29 mouse cellular contexts compared by ENCODE assay signal in genomic region chr8:93282349-93282748, GRCm38 (mm10). TPM values are rescaled to one million over a fixed set of nuclear protein-coding genes. Genes with fewer than 3 reads are reported as not detected.
"Had no signal": no experiment of that assay in that cellular context is flagged by ENCODE, and none has a peak within 500 bp of the region (broad histone marks: within the 10 kb centered on the region; RNA-seq: fewer than 3 reads in every experiment).

No protein-coding gene starts in this region.

- H3K9ac ChIP-seq: liver, embryonic 12.5 days; liver, embryonic 15.5 days; lung, embryonic 15.5 days; midbrain, embryonic 13.5 days; neural tube, embryonic 13.5 days had no signal

- DNase-seq: layer of hippocampus, postnatal 36 days; lung, adult 18-20 months; lung, postnatal 10 days; lung, postnatal 36 days; thymus, adult 2 months; thymus, postnatal 14 days; thymus, postnatal 4 days had no signal

- H3K36me3 ChIP-seq: liver, embryonic 12.5 days; liver, embryonic 15.5 days; lung, embryonic 15.5 days; midbrain, embryonic 10.5 days; midbrain, embryonic 13.5 days; neural tube, embryonic 13.5 days had no signal

- H3K27ac ChIP-seq: kidney, postnatal 0 days; left cerebral cortex, adult 2 months; liver, embryonic 12.5 days; liver, embryonic 15.5 days; lung, embryonic 15.5 days; midbrain, embryonic 10.5 days; midbrain, embryonic 13.5 days; neural tube, embryonic 13.5 days; stomach, postnatal 0 days had no signal

- H3K4me1 ChIP-seq: liver, embryonic 12.5 days; liver, embryonic 15.5 days; lung, embryonic 15.5 days; megakaryocyte, embryonic 14.5 days; midbrain, embryonic 13.5 days; neural tube, embryonic 13.5 days had no signal

- H3K27me3 ChIP-seq: liver, embryonic 12.5 days; liver, embryonic 15.5 days; lung, embryonic 15.5 days; megakaryocyte, embryonic 14.5 days; midbrain, embryonic 13.5 days; neural tube, embryonic 13.5 days had no signal

- H3K4me3 ChIP-seq: left cerebral cortex, adult 2 months; liver, embryonic 12.5 days; liver, embryonic 15.5 days; lung, embryonic 15.5 days; megakaryocyte, embryonic 14.5 days; midbrain, embryonic 10.5 days; midbrain, embryonic 13.5 days; myocyte; neural tube, embryonic 13.5 days had no signal

- H3K4me2 ChIP-seq: liver, embryonic 12.5 days; liver, embryonic 15.5 days; lung, embryonic 15.5 days; midbrain, embryonic 13.5 days; neural tube, embryonic 13.5 days had no signal

- H3K9me3 ChIP-seq: liver, embryonic 12.5 days; liver, embryonic 15.5 days; lung, embryonic 15.5 days; midbrain, embryonic 10.5 days; midbrain, embryonic 13.5 days; neural tube, embryonic 13.5 days had no signal

- ATAC-seq: liver, embryonic 12.5 days; midbrain, embryonic 13.5 days; midbrain, embryonic 16.5 days had no signal

RNA-seq across cellular contexts. Expression of gene Ces1f, which starts 2.8 kb away (rescaled TPM):
- total RNA-seq: layer of hippocampus, adult 8-10 months; layer of hippocampus, postnatal 10 days; layer of hippocampus, postnatal 36 days; left cerebral cortex, adult 2 months; left cerebral cortex, postnatal 10 days; left cerebral cortex, postnatal 36 days; monocyte, adult 5-6 weeks; neutrophil, adult 5-6 weeks had no signal
- polyA plus RNA-seq: kidney, embryonic 14.5 days; limb, embryonic 11.5 days; midbrain, embryonic 10.5 days; midbrain, embryonic 13.5 days; midbrain, embryonic 16.5 days; myocyte; neural tube, embryonic 13.5 days; stomach, embryonic 14.5 days had no signal

RNA-seq across cellular contexts. Expression of gene Ces1e, which starts 52.9 kb away (rescaled TPM):
- total RNA-seq: layer of hippocampus, adult 8-10 months; layer of hippocampus, postnatal 10 days; layer of hippocampus, postnatal 36 days; left cerebral cortex, adult 2 months; left cerebral cortex, postnatal 10 days; left cerebral cortex, postnatal 36 days; monocyte, adult 5-6 weeks; neutrophil, adult 5-6 weeks had no signal
- polyA plus RNA-seq: kidney, embryonic 14.5 days; limb, embryonic 11.5 days; limb, embryonic 14.5 days; lung, embryonic 15.5 days; midbrain, embryonic 10.5 days; midbrain, embryonic 13.5 days; midbrain, embryonic 16.5 days; myocyte; neural tube, embryonic 13.5 days had no signal

RNA-seq across cellular contexts. Expression of gene Ces1g, which starts 54.8 kb away (rescaled TPM):
- total RNA-seq: layer of hippocampus, adult 8-10 months; layer of hippocampus, postnatal 10 days; layer of hippocampus, postnatal 36 days; left cerebral cortex, adult 2 months; left cerebral cortex, postnatal 10 days; left cerebral cortex, postnatal 36 days; monocyte, adult 5-6 weeks; neutrophil, adult 5-6 weeks had no signal
- polyA plus RNA-seq: kidney, embryonic 14.5 days; limb, embryonic 11.5 days; limb, embryonic 14.5 days; midbrain, embryonic 10.5 days; midbrain, embryonic 13.5 days; midbrain, embryonic 16.5 days; myocyte; neural tube, embryonic 13.5 days; stomach, embryonic 14.5 days had no signal
